Mouse (Mus musculus) erythroblast, embryonic 14.5 days (primary cell): Measurements from ENCODE around the gene Gm8281. TPM values are rescaled to one million over a fixed set of nuclear protein-coding genes. Genes with fewer than 3 reads are reported as not detected.
"Not testable (repeated sequence)": the region's sequence is repeated elsewhere in the genome, so short reads cannot be mapped to it uniquely, and the experiment has no call there.

ENCODE experiments used
- H3K27me3 ChIP-seq: 2 replicates; pipeline ENCODE4 v1.6.1; 2012; ENCODE audit warnings: inconsistent platforms; ENCODE audit not compliant: control insufficient read depth
- H3K36me3 ChIP-seq: 2 replicates; pipeline ENCODE4 v1.6.1; 2012; ENCODE audit warnings: mild to moderate bottlenecking, inconsistent platforms; ENCODE audit not compliant: control insufficient read depth
- H3K4me1 ChIP-seq: 2 replicates; pipeline ENCODE4 v1.6.1; 2012; ENCODE audit warnings: inconsistent platforms; ENCODE audit not compliant: control insufficient read depth
- H3K4me3 ChIP-seq: replicated peaks from 2 replicates; pipeline ENCODE3; 2012; ENCODE audit warnings: moderate library complexity, mild to moderate bottlenecking, inconsistent platforms
- H3K9me3 ChIP-seq: 2 replicates; pipeline ENCODE4 v1.6.1; 2012; ENCODE audit warnings: low read length, inconsistent platforms, mixed read lengths; ENCODE audit not compliant: control insufficient read depth
- polyA plus RNA-seq: library from polyadenylated mRNA; stranded (reverse); fragments of >175 nt; gene quantifications from 2 replicates; pipeline ENCODE4 v1.2.3, GENCODE M21; 2012

Gene Gm8281
- not detected in 2 replicates for polyA plus RNA-seq

- not testable (repeated sequence) for H3K4me1 ChIP-seq, H3K36me3 ChIP-seq, H3K27me3 ChIP-seq, H3K9me3 ChIP-seq, H3K4me3 ChIP-seq
These were observed at the start of gene Gm8281 for GRCm38 (mm10) chr14:5070611-5071490. Gene Gm8281 (plus strand): TSS chr14:5071040.

GRCm38 (mm10) chr14:5050329-5050728 is 20.5 kb upstream of the Gm8281 start, which contains the start of gene 4930555G01Rik:
Gene 4930555G01Rik (plus strand): TSS chr14:5050629.
- H3K4me3 ChIP-seq, H3K27me3 ChIP-seq, H3K9me3 ChIP-seq, H3K36me3 ChIP-seq, H3K4me1 ChIP-seq: not testable (repeated sequence)

- H3K27me3 ChIP-seq, H3K4me3 ChIP-seq, H3K36me3 ChIP-seq, H3K9me3 ChIP-seq, H3K4me1 ChIP-seq: not testable (repeated sequence)
These were observed 60.4 kb downstream of the Gm8281 start, which contains the start of gene Gm8279 for GRCm38 (mm10) chr14:5131219-5131618. Gene Gm8279 (plus strand): TSS chr14:5131519.

Other genes with a start within 250 kb of the Gm8281 start
- gene Gm3269, start 232.9 kb upstream of the Gm8281 start, polyA plus RNA-seq, result not detected in 2 replicates
- gene Gm3264, start 215.5 kb upstream of the Gm8281 start, polyA plus RNA-seq, result not detected in 2 replicates
- not detected in 2 replicates for gene Gm3278, start 178.6 kb upstream of the Gm8281 start, polyA plus RNA-seq
- gene Gm8297, start 87.1 kb upstream of the Gm8281 start, polyA plus RNA-seq, result not detected in 2 replicates
- not detected in 2 replicates for gene Gm3298, start 55.1 kb upstream of the Gm8281 start, polyA plus RNA-seq
- not detected in 2 replicates for gene 4930555G01Rik, start 20.4 kb upstream of the Gm8281 start, polyA plus RNA-seq
- gene Gm8279, start 60.5 kb downstream of the Gm8281 start, polyA plus RNA-seq, result not detected in 2 replicates
- gene Gm3317, start 93.5 kb downstream of the Gm8281 start, polyA plus RNA-seq, result not detected in 2 replicates
- not detected in 2 replicates for gene Gm8271, start 114.8 kb downstream of the Gm8281 start, polyA plus RNA-seq
- not detected in 2 replicates for gene Gm3526, start 189.5 kb downstream of the Gm8281 start, polyA plus RNA-seq